Comparison of ENCODE assay signal across 8 mouse cellular contexts in the genomic region with DNA sequence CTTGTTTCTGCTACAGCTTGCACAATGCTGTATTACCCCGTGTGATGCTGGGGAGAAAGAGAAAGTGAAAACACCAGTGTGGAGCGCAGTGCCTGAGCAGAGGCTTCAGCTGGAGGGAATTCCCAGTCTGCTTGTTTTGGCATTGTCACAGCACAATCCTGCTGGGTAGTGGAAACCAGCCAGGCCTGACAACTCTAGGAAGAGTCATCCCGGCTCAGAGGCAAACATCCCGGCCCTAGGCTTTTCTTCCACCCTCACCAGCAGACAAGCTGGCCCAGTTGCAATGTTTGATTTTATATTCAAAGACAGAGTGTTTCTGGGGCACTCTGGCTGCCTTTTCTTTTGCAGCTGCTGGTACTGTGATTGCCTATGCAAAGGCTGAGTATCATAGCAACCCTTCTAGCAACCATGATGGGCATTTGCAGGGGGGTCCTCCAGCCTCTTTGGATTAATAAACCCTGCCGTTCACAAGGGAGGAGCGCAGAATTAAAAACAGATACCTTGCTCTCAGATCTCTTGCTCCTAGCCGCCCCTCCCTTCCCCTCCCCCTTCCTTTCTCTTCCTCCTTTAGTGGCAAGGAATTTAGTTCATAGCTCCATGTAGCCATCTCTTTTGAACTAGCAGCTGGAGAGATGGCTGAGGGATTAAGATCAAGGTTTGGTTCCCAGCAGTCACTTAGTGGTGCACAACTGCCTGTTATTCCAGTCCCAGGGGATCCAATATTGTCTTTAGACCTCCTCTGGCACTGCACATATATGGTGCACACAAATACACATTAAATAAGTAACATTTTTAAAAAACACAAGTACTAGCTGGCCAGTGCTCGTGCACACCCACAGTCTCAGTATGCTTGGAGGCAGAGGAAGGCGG. TPM values are rescaled to one million over a fixed set of nuclear protein-coding genes. Genes with fewer than 3 reads are reported as not detected.
DNase-seq lines count a peak whose midpoint lies in the region; ATAC-seq and TF ChIP-seq lines count a peak whose summit lies in the region.

No protein-coding gene starts in this region.

- H3K36me3 ChIP-seq in C2C12 (ENCODE audit: control insufficient read depth, insufficient read depth), result no peaks in the 10 kb centered on the region
- H3K36me3 ChIP-seq in forebrain, embryonic 11.5 days (ENCODE audit: control insufficient read depth, insufficient read depth, low read length), result no peaks in the 10 kb centered on the region
- no peaks in the 10 kb centered on the region for H3K36me3 ChIP-seq in heart, embryonic 14.5 days (ENCODE audit: control insufficient read depth, insufficient read depth, low read length)
- no peaks in the 10 kb centered on the region for H3K36me3 ChIP-seq in liver, postnatal 0 days (replicated peaks; ENCODE audit: insufficient read depth, low read length)
- H3K36me3 ChIP-seq in neural tube, embryonic 12.5 days, result no peaks in the 10 kb centered on the region

- TF ChIP-seq EP300 in liver, postnatal 0 days (IDR thresholded peaks at IDR 0.05; ENCODE audit: low read depth), result no peak

- DNase-seq in brain, adult 2 months (ENCODE audit: low read depth, low spot score), result peak; percentile 95
- peak; percentile 68 for DNase-seq in forebrain, embryonic 11.5 days (ENCODE audit: low spot score)
- peak; percentile 77 to 81 for DNase-seq in kidney, postnatal 25 days
- peak; percentile 54 for DNase-seq in liver, postnatal 0 days
- peak; percentile 69 for DNase-seq in testis, postnatal 10 days (ENCODE audit: low spot score)

- 17% methylated on average over 9 of the region's 9 CpGs for WGBS in forebrain, embryonic 11.5 days
- 44% methylated on average over 9 of the region's 9 CpGs for WGBS in heart, embryonic 14.5 days
- WGBS in liver, postnatal 0 days (ENCODE audit: insufficient replicate concordance), result 60% methylated on average over 9 of the region's 9 CpGs
- WGBS in neural tube, embryonic 12.5 days, result 41% methylated on average over 9 of the region's 9 CpGs

- H3K79me2 ChIP-seq in C2C12 (ENCODE audit: control insufficient read depth, insufficient read depth), result no peaks in the 10 kb centered on the region

- H3K4me3 ChIP-seq in C2C12 (ENCODE audit: insufficient read depth, poor library complexity, severe bottlenecking), result no peak overlapping the region
- no peak overlapping the region for H3K4me3 ChIP-seq in forebrain, embryonic 11.5 days (ENCODE audit: low read depth, low read length)
- no peak overlapping the region for H3K4me3 ChIP-seq in heart, embryonic 14.5 days (ENCODE audit: control insufficient read depth in 1 of 2, insufficient read depth in 1 of 2, low read depth in 1 of 2, low read length in 2 of 2)
- no peak overlapping the region for H3K4me3 ChIP-seq in liver, postnatal 0 days (ENCODE audit: low read depth, low read length)
- H3K4me3 ChIP-seq in neural tube, embryonic 12.5 days, result no peak overlapping the region

- H3K9ac ChIP-seq in forebrain, embryonic 11.5 days (ENCODE audit: low read length), result no peak overlapping the region
- H3K9ac ChIP-seq in heart, embryonic 14.5 days (ENCODE audit: low read length), result no peak overlapping the region
- H3K9ac ChIP-seq in liver, postnatal 0 days (replicated peaks), result no peak overlapping the region
- no peak overlapping the region for H3K9ac ChIP-seq in neural tube, embryonic 12.5 days

- H3K27ac ChIP-seq in forebrain, embryonic 11.5 days (ENCODE audit: low read depth, low read length), result peak overlapping the region; percentile 86
- peak overlapping the region; percentile 2 to 44; a peak in 1 of 4 replicates for H3K27ac ChIP-seq in heart, embryonic 14.5 days (replicated peaks in 1 of 2; ENCODE audit: control insufficient read depth in 1 of 2, insufficient read depth in 1 of 2, low read depth in 2 of 2, low read length in 2 of 2)
- H3K27ac ChIP-seq in liver, postnatal 0 days (ENCODE audit: low read depth), result no peak overlapping the region
- no peak overlapping the region for H3K27ac ChIP-seq in neural tube, embryonic 12.5 days

- 0 out of 2 replicates have a peak overlapping the region, but pooled peaks have one; percentile 11 for H3K4me2 ChIP-seq in forebrain, embryonic 11.5 days (ENCODE audit: low read depth, low read length, severe bottlenecking)
- peak overlapping the region; percentile 21; the same call in 1 of the 2 replicates for H3K4me2 ChIP-seq in heart, embryonic 14.5 days (ENCODE audit: low read length)
- peak overlapping the region; percentile 47 for H3K4me2 ChIP-seq in liver, postnatal 0 days (ENCODE audit: low read depth, low read length)
- H3K4me2 ChIP-seq in neural tube, embryonic 12.5 days (replicated peaks), result peak overlapping the region; percentile 24; the same call in 1 of the 2 replicates

- H3K79me3 ChIP-seq in C2C12 (ENCODE audit: low read depth), result no peaks in the 10 kb centered on the region

- H3K4me1 ChIP-seq in forebrain, embryonic 11.5 days (replicated peaks; ENCODE audit: control insufficient read depth, insufficient read depth, low read length), result peaks cover 12% of the 10 kb centered on the region
- peaks cover 4 to 5% of the 10 kb centered on the region in 2 experiments; a peak in 2 of 4 replicates for H3K4me1 ChIP-seq in heart, embryonic 14.5 days (ENCODE audit: control insufficient read depth in 2 of 2, insufficient read depth in 2 of 2, low read length in 2 of 2)
- H3K4me1 ChIP-seq in liver, postnatal 0 days (ENCODE audit: insufficient read depth), result peaks cover 9% of the 10 kb centered on the region; the same call in 1 of the 2 replicates
- peaks cover 13% of the 10 kb centered on the region for H3K4me1 ChIP-seq in neural tube, embryonic 12.5 days

- H3K9me3 ChIP-seq in forebrain, embryonic 11.5 days (ENCODE audit: control insufficient read depth, low read length), result no peaks in the 10 kb centered on the region
- no peaks in the 10 kb centered on the region for H3K9me3 ChIP-seq in heart, embryonic 14.5 days (ENCODE audit: control insufficient read depth, low read length)
- no peaks in the 10 kb centered on the region for H3K9me3 ChIP-seq in liver, postnatal 0 days (ENCODE audit: low read length)
- H3K9me3 ChIP-seq in neural tube, embryonic 12.5 days, result no peaks in the 10 kb centered on the region

- TF ChIP-seq CTCF in C2C12 (IDR thresholded peaks at IDR 0.05; ENCODE audit: control insufficient read depth, insufficient read depth, insufficient read length), result no peak
- no peak for TF ChIP-seq CTCF in liver, postnatal 0 days (IDR thresholded peaks at IDR 0.05; ENCODE audit: low read depth)

- no peak overlapping the region for H3ac ChIP-seq in C2C12 (ENCODE audit: control insufficient read depth, insufficient read length, low read depth)

- H3K27me3 ChIP-seq in C2C12 (ENCODE audit: control insufficient read depth, insufficient read depth, insufficient read length), result no peaks in the 10 kb centered on the region
- H3K27me3 ChIP-seq in forebrain, embryonic 11.5 days (ENCODE audit: control insufficient read depth, insufficient read depth, low read length), result no peaks in the 10 kb centered on the region
- no peaks in the 10 kb centered on the region for H3K27me3 ChIP-seq in heart, embryonic 14.5 days (ENCODE audit: control insufficient read depth, insufficient read depth, low read length)
- H3K27me3 ChIP-seq in liver, postnatal 0 days (ENCODE audit: insufficient read depth, low read length), result no peaks in the 10 kb centered on the region
- H3K27me3 ChIP-seq in neural tube, embryonic 12.5 days (replicated peaks), result no peaks in the 10 kb centered on the region

- peak; percentile 51; the same call in 1 of the 2 replicates for ATAC-seq in forebrain, embryonic 11.5 days (replicated peaks; ENCODE audit: low FRiP score)
- ATAC-seq in heart, embryonic 14.5 days (ENCODE audit: insufficient number of reproducible peaks, insufficient read depth, low FRiP score, low read depth), result no peak
- ATAC-seq in liver, postnatal 0 days, result peak; percentile 96
- ATAC-seq in neural tube, embryonic 12.5 days (ENCODE audit: low FRiP score, low read depth), result peak; percentile 48; the same call in 1 of the 2 replicates

TF ChIP-seq in C2C12, 6 proteins besides CTCF, POLR2A, EP300 and RAD21:
- TF ChIP-seq CEBPB (IDR thresholded peaks at IDR 0.05; ENCODE audit: low read depth) (peak; percentile 19), USF1 (IDR thresholded peaks at IDR 0.05; ENCODE audit: low read depth) (no peak)

RNA-seq across cellular contexts. Expression of a gene that starts 33.2 kb away (rescaled TPM):
- 0.02 TPM for polyA plus RNA-seq in C2C12 (2012; fragmentation: generic; extraction: Trizol)
- polyA plus RNA-seq in forebrain, embryonic 11.5 days (2014; fragmentation: Nextera tagmentation; extraction: Ambion mirVana), result 0.75 and 0.88 TPM in 2 replicates
- 1.4 and 1.6 TPM in 2 replicates for polyA plus RNA-seq in heart, embryonic 14.5 days (2014; fragmentation: Nextera tagmentation; extraction: Ambion mirVana)
- polyA plus RNA-seq in liver, postnatal 0 days (2015; fragmentation: Nextera tagmentation; extraction: Ambion mirVana), result not detected in 2 replicates
- 0.56 and 1.2 TPM in 2 replicates for polyA plus RNA-seq in neural tube, embryonic 12.5 days (2016; fragmentation: Nextera tagmentation; extraction: Ambion mirVana)

Comparison
In these comparisons a context has a peak if more than half of its experiments do, and no peak if none do; other contexts are left out.
1. H3K27ac ChIP-seq: peak in forebrain, embryonic 11.5 days (single experiment) and heart, embryonic 14.5 days (2 of 2); none in liver, postnatal 0 days (single experiment) and neural tube, embryonic 12.5 days (single experiment).
2. Peak in every context shown above with its lines, with median percentiles within 50 percentile points of each other: DNase-seq and H3K4me2 ChIP-seq.